Mouse (Mus musculus) small intestine, adult 10 weeks (tissue): Measurements from ENCODE around the gene Crebbp. TPM values are rescaled to one million over a fixed set of nuclear protein-coding genes. Genes with fewer than 3 reads are reported as not detected.

Experiments
- polyA plus RNA-seq: library from polyadenylated mRNA; stranded (reverse); fragments of 350-450 nt; fragmentation: Illumina TruSeq; extraction: RNeasy Lipid Tissue Mini Kit (QIAGEN cat#74804); gene quantifications from one replicate; pipeline ENCODE4 v1.2.3, GENCODE M21; 2014; ENCODE audit warnings: low replicate concordance

The Crebbp gene
- polyA plus RNA-seq = 10.8 TPM

DNA sequence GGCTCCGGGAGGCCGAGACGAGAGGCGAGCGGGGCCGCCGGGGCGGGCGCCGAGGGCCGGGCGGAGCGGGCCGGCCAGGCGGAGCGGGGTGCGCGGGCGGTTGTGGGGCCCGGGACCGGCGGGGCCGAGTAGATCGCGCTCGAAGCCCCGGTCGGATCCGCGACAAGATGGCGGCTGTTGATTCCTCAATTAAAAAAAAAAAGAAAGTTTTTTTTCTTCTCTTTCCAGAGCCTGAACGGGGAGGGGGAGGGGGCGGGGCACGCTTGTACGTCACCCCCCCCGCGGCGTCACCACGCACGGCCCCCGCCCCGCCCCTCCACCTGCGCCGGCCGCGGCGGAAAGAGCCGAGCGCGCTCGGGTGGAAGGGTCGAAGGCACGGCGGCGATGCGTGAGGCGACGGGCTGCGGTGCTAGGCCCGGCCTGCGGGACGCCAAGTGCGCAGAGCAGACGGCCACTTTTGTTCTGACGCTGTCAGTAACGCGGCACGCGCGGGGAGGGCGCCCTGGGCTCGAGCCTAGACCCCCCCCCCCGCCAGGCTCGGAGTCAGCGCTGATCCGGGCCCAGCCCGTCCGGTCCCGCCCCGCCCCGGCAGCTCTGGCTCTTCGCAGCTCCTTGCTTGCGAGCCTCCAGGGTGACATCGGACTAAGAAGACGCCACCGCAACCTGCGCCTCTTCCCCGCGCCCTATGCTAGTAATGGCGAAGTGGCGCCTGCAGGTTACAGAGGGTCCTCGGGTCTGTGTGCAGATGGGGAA is at the start of gene Crebbp:
Crebbp (minus strand) TSS at position 199 of the 753 bp plus-strand sequence.

DNA sequence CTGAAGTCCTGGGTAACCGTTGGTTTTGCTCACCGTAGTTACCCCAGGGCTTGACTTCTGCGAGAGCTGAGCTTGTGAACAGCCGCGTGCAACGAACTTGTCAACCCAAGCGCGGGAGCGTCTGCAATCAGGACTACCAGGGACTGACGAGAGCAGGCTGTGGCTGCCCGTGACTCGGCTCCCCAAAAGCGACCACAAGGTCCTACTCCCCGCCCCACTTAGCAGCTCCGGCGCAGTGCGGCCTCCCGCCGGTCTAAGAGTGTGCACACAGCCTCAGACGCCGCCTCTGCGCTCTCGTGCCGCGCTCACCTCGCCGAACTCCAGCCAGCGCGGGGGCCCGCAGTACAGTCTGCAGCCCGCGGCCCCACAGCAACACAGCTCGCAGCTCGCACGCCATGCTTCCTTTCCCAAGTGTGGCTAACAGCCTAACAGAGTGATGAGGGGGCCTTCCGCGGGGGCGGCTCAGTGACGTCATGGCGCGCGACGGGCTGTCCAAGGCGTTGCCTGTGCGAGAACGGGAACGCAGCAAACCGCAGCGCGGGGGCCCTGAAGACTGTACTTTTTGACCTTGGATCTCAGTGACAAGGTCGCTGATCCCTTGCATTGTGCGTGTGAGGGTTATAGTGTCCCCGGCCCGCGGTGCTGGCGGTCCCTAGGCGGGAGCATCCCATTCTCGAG is 136.3 kb downstream of the Crebbp start, which contains the start of gene Trap1:
Trap1 (minus strand) TSS at position 444 of the 678 bp plus-strand sequence.

DNA sequence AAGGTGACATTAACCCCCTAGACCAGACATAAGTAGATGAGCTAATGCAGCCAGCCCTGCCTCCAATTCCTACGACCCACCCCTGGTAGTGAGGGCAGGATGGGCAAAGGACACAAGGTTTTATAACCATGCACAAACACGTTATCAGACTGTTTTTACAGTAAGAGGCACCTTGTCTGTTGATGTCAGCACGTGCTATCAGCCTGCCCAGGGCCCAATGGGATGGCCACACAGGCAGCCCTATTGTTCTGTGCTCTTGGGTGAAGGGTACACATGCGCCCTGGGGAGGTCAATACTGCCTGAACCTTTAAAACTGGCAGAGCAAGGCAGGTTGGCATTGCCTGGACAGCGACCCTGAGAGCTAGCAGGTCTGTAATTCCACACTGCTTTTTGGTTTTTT is 177.0 kb downstream of the Crebbp start, which contains the start of gene Dnase1:
Dnase1 (plus strand) TSS at position 136 of the 400 bp plus-strand sequence.

Other genes with a start within 250 kb of the Crebbp start
- gene Nlrc3, start 237.4 kb downstream of the Crebbp start, polyA plus RNA-seq = 2.1 TPM
- gene Slx4, start 210.2 kb downstream of the Crebbp start, polyA plus RNA-seq = 16.0 TPM
- 226 TPM for gene Dnase1, start 177.1 kb downstream of the Crebbp start, polyA plus RNA-seq
- gene Trap1, start 136.2 kb downstream of the Crebbp start, polyA plus RNA-seq = 23.0 TPM
- gene Adcy9, start 206.5 kb upstream of the Crebbp start, polyA plus RNA-seq = 0.89 TPM